Mouse (Mus musculus): ENCODE data around the gene Wfdc2.

The Wfdc2 gene

DNA sequence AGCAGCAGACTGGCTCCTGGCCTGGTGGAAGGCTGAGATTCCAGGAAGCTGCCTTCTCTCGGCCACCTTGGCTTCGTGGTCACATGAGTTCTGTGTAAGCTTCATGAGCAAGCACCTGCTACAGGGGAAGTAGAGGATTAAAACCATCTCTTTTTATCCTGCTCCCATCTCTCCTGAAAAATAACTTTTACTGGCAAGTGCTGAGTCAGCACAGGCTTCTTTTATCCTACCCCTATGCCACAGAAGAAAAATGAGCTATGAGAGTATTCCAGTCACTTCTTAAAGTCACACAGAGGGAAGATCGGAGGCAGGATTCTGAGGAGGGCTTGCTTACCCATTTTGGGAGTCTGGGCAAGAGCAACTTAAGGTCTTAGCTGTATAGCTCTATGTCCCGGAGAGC, 25.2 kb upstream of the Wfdc2 start:
- CTCF ChIA-PET = interaction anchor here in 2 of 4 experiments (0.6 kb wide), 2 partner anchors 11 to 67 kb away, joined by 3 read pairs; no protein-coding TSS in a partner anchor
- POLR2A ChIA-PET = interaction anchor here in 2 of 4 experiments (0.6 to 1.4 kb wide), 2 partner anchors 9 to 52 kb away, joined by 3 to 4 read pairs; no protein-coding TSS in a partner anchor

DNA sequence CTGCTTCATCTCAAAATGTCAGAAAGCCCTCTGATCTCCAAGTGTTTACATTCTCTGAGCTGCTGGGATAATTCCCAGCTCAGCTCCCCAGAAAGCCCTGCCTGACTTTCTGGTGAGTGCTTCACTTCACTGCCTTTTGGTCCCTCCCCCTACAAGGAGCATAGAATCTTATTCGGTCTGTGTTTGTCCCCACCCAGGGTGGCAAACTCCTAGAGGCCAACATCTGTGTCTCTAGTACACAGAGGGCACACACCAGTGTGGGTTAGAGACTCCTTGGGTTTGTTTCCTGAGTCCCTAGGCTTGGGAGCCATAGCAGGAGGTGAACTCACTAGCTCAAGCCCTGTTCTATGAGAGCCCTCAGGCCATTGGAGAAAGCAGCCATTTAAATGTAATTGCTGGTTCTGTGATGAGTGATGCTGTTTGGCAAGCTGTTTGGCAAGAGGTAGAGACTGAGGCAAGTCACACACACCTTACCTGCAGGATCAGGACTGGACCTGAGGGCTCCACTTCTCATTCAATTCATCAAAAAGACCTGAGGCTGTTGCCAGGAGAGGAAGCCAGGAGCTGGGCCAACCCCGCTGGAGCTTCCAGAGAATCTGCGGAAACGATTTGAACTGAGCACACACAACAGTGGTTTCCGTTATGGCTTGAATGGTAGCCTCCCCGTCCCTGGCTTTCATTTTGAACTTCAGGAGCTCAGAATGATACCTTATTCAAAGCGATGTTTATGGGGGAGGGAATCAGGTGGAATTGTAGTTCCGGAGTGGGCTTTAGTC, 21.4 kb upstream of the Wfdc2 start:
- POLR2A ChIA-PET = interaction anchor here in 3 of 4 experiments (0.6 to 2.3 kb wide), 11 partner anchors 9 to 940 kb away, joined by 3 to 11 read pairs (median 3); no protein-coding TSS in a partner anchor

DNA sequence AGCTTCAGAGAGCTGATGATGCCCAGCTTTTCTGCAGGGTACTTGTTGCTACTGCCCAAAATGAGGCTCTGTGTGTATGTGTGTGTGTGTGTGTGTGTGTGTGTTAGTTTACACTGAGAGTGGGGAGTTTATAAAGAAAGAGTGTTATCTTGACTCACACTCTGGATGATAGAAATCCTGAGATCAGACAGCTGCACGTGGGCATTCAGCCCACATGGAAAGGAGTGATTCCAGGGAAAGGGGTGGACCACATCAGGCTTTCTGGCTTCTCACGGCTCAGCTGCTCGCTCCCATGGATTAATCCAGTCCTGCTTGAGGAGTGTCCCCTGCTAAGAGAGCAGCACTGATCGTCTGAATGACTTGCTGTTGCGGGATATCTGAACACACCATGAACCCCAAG, 20.1 kb upstream of the Wfdc2 start:
- POLR2A ChIA-PET = interaction anchor here in 2 of 4 experiments (0.6 to 2.3 kb wide), 4 partner anchors 10 to 90 kb away, joined by 3 to 11 read pairs (median 3); no protein-coding TSS in a partner anchor
- CTCF ChIA-PET = interaction anchor here in 3 of 4 experiments (0.5 to 2.0 kb wide), 8 partner anchors 11 to 186 kb away, joined by 3 to 10 read pairs (median 4); partner anchors contain the start of gene Slpi (in 2 of the 3)

More for the DNA sequence above, 21.4 kb upstream of the Wfdc2 start:
- CTCF ChIA-PET = interaction anchor here (0.6 to 2.0 kb wide), 8 partner anchors 9 to 427 kb away, joined by 3 to 10 read pairs (median 4); partner anchors contain the start of gene Slpi (in 1 of the 4)

DNA sequence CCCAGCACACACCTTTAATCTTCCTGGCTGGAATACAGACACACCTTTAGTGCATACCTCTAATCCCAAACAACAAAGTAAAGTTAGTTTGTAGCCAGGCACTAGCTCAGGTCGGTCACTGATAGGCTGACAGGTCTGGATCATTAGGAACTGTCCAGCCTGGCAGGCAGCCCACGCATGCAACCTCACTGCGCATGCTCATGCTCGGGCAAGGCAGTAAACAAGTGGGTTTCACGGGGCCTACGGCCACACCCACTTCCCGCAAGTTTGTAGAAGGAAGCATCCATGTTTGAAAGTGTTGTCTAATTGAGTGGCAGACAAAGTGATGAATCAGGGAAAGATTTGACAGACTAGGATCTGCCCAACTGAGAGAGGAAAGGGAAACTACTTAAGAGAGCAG, 19.6 kb upstream of the Wfdc2 start:
- POLR2A ChIA-PET = interaction anchor here in 2 of 4 experiments (0.6 to 1.4 kb wide), 2 partner anchors 11 to 20 kb away, joined by 3 read pairs; no protein-coding TSS in a partner anchor
- CTCF ChIA-PET = interaction anchor here in 3 of 4 experiments (0.6 to 1.8 kb wide), 5 partner anchors 11 to 183 kb away, joined by 3 to 6 read pairs (median 3); partner anchors contain the start of gene Slpi (in 2 of the 3)

GRCm38 (mm10) chr2:164543745-164544144, 18.5 kb upstream of the Wfdc2 start:
- POLR2A ChIA-PET = interaction anchor here in 1 of 4 experiments (0.8 to 2.1 kb wide), 5 partner anchors 12 to 151 kb away, joined by 3 to 7 read pairs (median 5); partner anchors contain the start of gene Wfdc9

GRCm38 (mm10) chr2:164544454-164545097, 17.6 kb upstream of the Wfdc2 start:
- ChIA-PET CTCF (interaction anchor here in 1 of 4 experiments (1.1 kb wide), 1 partner anchor 144 kb away, joined by 3 read pairs; no protein-coding TSS in a partner anchor), POLR2A (interaction anchor here in 1 of 4 experiments (0.8 to 2.1 kb wide), 3 partner anchors 13 to 112 kb away, joined by 5 to 7 read pairs (median 5); partner anchors contain the start of gene Wfdc9)

More at GRCm38 (mm10) chr2:164543745-164544144, 18.5 kb upstream of the Wfdc2 start:
- CTCF ChIA-PET = interaction anchor here in 2 of 4 experiments (1.1 to 1.7 kb wide), 2 partner anchors 12 to 143 kb away, joined by 3 to 6 read pairs; no protein-coding TSS in a partner anchor

- CTCF ChIA-PET = interaction anchor here in 1 of 4 experiments (0.5 kb wide), 1 partner anchor 13 kb away, joined by 16 read pairs; no protein-coding TSS in a partner anchor
- POLR2A ChIA-PET = interaction anchor here (0.7 to 4.3 kb wide), 10 partner anchors 9 to 126 kb away, joined by 3 to 15 read pairs (median 4); partner anchors contain the start of genes Pigt (in 1 of the 4) and Wfdc2 (in 1 of the 4)
Observed at GRCm38 (mm10) chr2:164549338-164549737, 12.9 kb upstream of the Wfdc2 start.

DNA sequence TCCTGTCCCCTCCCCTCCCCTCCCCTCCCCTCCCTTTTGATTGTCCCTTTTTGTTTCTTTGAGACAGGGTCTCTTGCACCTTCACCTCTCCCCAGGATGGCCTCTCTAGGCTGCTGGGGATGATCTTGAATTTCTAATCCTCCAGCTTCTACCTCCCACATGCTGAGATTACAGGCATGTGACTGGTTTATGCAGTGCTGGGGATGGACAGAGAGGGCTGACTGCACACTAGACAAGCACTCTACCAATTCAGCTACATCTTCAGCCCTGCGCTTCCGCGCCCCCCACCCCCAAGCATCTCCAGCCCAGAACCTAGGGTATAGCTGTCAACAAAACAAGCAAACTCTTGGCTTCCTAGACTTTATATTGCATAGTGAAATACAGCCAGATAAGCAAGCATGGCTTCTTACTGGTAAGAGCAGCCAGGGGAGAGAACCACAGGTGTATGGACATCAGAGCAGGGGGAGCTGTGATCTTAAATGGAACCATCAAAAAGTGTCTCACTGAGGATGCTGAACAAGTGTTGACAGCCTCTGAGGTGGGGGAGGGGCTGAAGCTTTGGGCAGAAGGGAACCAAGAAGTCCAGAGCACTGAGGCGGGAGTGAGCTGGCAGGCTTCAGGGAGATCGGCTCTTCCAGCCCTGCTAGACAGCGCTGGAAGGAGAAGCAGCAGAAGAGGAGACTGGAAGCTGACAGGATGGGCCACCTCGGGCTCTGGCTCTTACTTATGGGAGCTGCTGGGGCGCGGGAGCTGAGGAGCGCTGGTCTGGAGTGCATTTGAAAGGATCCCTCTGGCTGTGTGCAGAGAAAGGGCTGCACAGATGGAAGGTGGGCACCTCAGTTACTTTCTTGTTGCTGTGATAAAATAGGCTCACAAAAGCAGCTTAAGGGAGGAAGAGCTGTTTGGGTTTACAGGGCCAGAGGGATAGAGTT, 12.0 kb upstream of the Wfdc2 start:
- POLR2A ChIA-PET = interaction anchor here (0.6 to 4.3 kb wide), 17 partner anchors 8 to 152 kb away, joined by 3 to 15 read pairs (median 3); partner anchors contain the start of genes Wfdc2 (in 3 of the 4), Gm20458 (in 1 of the 4) and Pigt (in 1 of the 4)
- CTCF ChIA-PET = interaction anchor here (0.5 to 1.4 kb wide), 12 partner anchors 9 to 161 kb away, joined by 3 to 16 read pairs (median 4); partner anchors contain the start of gene Slpi (in 1 of the 4)

DNA sequence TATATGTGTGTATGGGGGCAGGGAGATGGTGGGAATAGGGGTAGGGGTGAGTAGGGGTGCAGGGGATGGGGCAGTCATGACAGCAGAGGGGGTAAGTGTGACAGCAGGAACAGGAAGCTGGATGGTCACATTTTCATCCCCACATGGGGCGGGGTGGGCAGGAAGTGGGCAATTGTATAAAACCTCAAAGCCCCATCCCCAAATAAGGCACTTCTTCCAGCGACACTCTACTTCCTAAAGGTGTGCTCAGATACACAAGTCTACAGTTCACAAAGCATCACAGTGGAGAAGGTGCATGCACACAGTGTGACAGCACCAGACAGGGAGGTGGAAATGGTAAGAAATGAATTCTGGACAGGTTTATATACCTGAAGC, 11.3 kb upstream of the Wfdc2 start:
- POLR2A ChIA-PET = interaction anchor here in 3 of 4 experiments (0.5 to 4.3 kb wide), 11 partner anchors 8 to 647 kb away, joined by 3 to 15 read pairs (median 3); partner anchors contain the start of genes Wfdc2 (in 2 of the 3), Gm20458 (in 1 of the 3) and Pigt (in 1 of the 3)
- CTCF ChIA-PET = interaction anchor here in 3 of 4 experiments (0.6 to 1.4 kb wide), 4 partner anchors 20 to 143 kb away, joined by 3 to 7 read pairs (median 4); no protein-coding TSS in a partner anchor

DNA sequence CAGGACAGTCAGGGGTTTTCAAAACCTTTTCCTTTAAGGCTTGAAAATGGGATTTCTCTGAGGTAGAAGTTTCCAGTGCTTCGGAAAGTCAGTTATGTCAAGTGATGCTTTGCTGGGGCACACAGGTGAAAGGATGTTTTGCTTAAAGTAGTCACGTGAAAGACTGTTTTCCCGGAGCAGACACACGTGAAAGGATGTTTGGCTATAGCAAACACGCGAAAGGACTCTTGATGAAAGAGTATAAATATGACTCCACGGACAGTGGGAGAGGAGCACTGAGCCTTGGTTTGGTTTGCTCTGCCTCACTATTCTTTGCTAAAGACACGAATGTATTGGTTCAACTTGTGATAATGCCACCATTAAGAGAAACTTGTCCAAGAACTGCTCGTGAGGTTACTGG, 10.7 kb upstream of the Wfdc2 start:
- CTCF ChIA-PET = no interaction called here

GRCm38 (mm10) chr2:164558426-164558825, 3.8 kb upstream of the Wfdc2 start:
- ChIA-PET CTCF (interaction anchor here in 3 of 4 experiments (0.5 to 2.0 kb wide), 8 partner anchors 27 to 309 kb away, joined by 3 to 6 read pairs (median 4); partner anchors contain the start of genes Wfdc10 (in 1 of the 3) and Wfdc9 (in 1 of the 3)), POLR2A (interaction anchor here (0.6 to 2.1 kb wide), 18 partner anchors 8 to 854 kb away, joined by 3 to 15 read pairs (median 4); partner anchors contain the start of genes Gm20458 (in 2 of the 4), Sdc4 (in 1 of the 4) and Zswim1 (in 1 of the 4))

More for the DNA sequence above, 10.7 kb upstream of the Wfdc2 start:
- POLR2A ChIA-PET = interaction anchor here in 3 of 4 experiments (0.5 to 4.3 kb wide), 5 partner anchors 7 to 646 kb away, joined by 3 to 15 read pairs (median 3); partner anchors contain the start of gene Gm20458 (in 1 of the 3)

GRCm38 (mm10) chr2:164558991-164559645, 3.1 kb upstream of the Wfdc2 start:
- ChIA-PET CTCF (interaction anchor here in 3 of 4 experiments (0.5 to 2.0 kb wide), 8 partner anchors 9 to 308 kb away, joined by 3 to 6 read pairs (median 5); partner anchors contain the start of genes Wfdc10 (in 1 of the 3) and Wfdc9 (in 1 of the 3)), POLR2A (interaction anchor here (0.8 to 2.1 kb wide), 18 partner anchors 9 to 330 kb away, joined by 3 to 15 read pairs (median 4); partner anchors contain the start of genes Gm20458 (in 2 of the 4), Sdc4 (in 1 of the 4) and Zswim1 (in 1 of the 4))

DNA sequence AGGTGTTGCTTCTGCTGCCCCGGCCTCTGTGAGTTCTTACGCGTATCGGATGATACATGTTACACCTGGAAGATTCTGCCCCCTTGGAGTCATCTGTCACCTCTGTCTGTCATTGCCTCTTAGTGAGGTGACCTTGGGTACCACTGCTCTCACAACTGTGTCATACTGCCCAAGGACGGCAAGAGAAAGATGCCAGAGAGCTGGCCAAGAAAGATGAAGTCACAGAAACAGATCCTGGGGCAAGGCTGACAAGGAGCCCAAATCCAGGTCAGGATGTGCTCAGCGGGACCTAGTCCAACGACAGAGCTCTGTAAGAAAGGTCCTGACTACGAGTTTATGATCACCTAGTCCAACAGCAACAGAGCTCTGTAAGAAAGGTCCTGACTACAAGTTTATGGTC, 2.1 kb upstream of the Wfdc2 start:
- ChIA-PET POLR2A (interaction anchor here in 2 of 4 experiments (1.2 to 1.3 kb wide), 2 partner anchors 90 to 331 kb away, joined by 4 to 5 read pairs; no protein-coding TSS in a partner anchor), CTCF (interaction anchor here in 1 of 4 experiments (0.5 kb wide), 1 partner anchor 105 kb away, joined by 3 read pairs; no protein-coding TSS in a partner anchor)

- CTCF ChIA-PET = interaction anchor here (0.6 to 3.4 kb wide), 25 partner anchors 13 to 1218 kb away, joined by 3 to 16 read pairs (median 3); partner anchors contain the start of genes Gm20458 (in 2 of the 4), Slpi (in 2 of the 4) and Eppin (in 1 of the 4)
- POLR2A ChIA-PET = interaction anchor here (0.6 to 1.9 kb wide), 13 partner anchors 9 to 146 kb away, joined by 3 to 6 read pairs (median 4); partner anchors contain the start of genes Sdc4 (in 2 of the 4), Pigt (in 1 of the 4) and Spint3 (in 1 of the 4)
Observed at GRCm38 (mm10) chr2:164563339-164564038, 1.3 kb downstream of the Wfdc2 start.

DNA sequence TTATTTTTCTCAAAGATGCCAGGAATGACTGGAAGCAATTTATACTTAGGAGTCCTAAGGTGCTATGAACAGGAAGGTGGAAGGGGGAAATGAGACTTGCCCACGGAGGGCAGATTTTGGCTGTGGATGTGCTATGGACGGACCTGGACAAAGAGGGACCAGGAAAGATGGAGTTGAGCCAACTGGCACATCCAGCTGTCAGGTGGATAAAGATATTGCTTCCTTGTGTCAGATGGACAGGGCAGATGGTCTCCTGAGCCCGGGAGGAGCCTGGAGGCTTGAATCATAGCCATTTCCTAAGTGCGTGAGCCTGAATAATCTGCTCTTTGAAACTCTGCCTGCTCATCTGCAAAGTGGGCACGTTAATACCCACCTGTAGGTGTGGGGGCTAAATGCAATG, 2.1 kb downstream of the Wfdc2 start:
- ChIA-PET CTCF (interaction anchor here in 3 of 4 experiments (0.6 to 3.4 kb wide), 12 partner anchors 12 to 314 kb away, joined by 3 to 16 read pairs (median 3); partner anchors contain the start of genes Eppin (in 1 of the 3) and Slpi (in 1 of the 3)), POLR2A (interaction anchor here in 2 of 4 experiments (0.5 to 1.2 kb wide), 2 partner anchors 239 to 240 kb away, joined by 3 read pairs; partner anchors contain the start of gene Acot8 (in 1 of the 2))

Data from embryonic stem cell, embryonic (primary cell).